Mouse (Mus musculus): ENCODE results near the gene Atp4b.

The Atp4b gene

DNA sequence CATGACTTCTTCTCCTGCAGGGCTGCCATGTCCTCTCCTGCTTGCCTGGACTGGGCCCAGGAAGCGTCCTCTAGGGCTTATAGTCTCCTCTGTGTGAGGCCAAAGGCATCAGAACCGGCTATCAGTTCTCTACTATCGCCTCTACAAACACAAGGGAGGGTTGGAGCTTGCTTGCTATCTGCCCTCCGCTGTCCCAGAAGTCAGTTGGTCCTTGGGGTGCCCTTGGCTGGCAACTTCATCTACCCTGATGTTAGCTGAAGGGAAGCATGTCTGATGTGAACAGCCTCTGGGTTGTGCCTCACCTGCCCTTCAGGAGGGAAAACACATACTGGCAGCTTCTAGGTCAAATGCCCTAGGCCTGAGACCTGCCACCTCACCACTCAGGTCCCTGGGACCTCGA, at the start of gene Atp4b:
Gene Atp4b, minus strand, starts transcription at position 101 of the 400 bp plus-strand sequence.
- DNase-seq, result no peak

DNA sequence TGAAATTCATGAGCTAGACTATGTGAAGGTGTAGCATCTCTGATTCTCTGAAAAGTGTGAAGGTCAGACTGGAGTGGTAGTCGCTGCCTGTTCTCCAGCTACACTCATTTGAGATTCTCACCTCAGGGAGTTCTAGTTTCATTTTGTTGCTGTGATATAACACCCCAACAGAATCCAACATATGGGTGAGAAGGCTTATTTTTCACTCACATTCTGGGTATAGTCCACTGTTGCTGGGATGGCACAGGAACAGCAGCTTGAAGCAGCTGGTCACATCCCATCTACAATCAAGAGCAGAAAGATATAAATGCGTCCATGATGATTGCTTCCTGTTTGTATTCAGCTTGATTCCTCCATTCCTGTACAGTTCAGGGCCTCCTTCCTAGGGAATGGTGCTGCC, 45.5 kb upstream of the Atp4b start:
- DNase-seq, result no peak

DNA sequence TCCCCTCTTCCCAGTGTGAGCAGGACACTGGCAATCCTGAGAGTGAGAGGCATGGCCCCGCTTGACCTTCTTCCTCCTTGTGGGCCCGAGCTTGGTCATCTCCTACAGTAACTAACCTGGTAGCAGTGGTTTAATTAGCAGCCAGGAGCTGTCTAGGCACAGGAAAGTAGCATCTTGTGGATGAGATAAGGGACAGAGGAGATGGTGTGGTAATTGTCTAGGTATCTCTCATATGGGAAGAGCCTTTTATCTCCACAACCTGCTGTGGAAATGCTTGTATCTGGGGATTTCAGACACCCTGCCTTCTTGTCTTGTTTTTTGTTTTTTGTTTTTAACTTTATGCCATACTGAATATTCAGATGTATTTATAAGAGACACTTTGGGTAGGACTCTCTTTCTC, 40.9 kb upstream of the Atp4b start:
- DNase-seq, result no peak

DNA sequence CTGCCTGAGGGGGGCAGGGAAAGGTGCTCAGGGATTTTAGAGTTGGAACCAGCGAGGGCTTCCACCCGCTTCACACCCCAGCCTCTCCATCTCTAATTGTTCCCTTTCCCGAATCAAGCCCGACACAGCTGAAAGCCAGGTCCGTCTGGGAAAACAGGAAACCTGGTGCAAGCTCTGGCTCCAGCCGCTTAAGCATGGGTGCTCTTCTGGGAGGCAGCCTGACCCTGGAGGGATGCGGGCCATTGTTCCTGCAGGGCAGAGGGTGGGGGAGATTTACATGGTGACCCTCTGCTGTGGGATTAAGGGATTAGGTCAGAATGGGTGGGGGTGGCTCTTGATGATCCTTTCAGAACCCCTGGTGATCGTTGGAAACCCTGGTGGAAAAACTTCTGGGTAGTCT, 39.4 kb upstream of the Atp4b start:
- DNase-seq, result no peak

DNA sequence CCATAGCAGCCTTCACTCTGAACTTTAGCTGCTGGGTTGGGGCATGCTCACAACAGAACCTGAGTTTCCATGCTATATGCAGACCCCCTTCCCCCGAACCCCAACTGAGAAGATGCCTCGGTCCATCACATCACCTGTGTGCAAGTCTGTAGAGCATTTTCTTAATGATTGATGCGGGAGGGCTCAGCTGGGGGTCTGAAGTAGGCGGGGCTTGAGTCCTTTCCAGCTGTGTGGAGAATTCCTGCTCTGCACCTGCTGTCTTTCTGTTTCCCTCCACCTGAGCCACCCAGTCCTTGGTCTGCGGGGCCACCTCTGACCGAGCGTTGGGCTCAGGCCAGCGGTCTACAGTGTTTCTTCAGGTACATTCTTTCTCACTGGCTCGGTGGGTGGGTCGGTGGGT, 38.3 kb upstream of the Atp4b start, which contains the start of gene Tmem255b:
Gene Tmem255b, plus strand, starts transcription at position 301 of the 400 bp plus-strand sequence.
- no peak for DNase-seq

DNA sequence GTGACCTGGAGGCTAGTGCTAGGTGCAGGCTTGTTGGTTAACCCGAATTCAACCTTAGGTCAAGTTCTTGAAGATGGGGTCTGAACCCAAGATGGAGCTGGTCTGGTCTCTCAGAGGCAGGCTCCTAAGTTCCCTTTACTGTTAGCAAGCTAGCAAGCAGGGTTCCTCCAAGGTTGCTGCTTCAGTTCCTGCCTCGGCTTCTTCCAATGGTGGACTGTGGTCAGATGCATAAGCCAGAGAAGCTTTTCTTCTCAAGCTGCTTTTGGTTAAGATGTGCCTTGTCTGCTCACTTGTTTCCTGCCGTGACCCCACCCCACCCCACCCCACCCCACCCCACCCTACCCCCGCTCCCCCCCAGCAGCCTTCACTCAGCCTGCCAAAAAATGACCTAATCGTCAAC, 36.5 kb upstream of the Atp4b start:
- no peak for DNase-seq

GRCm38 (mm10) chr8:13430866-13431265, 34.2 kb upstream of the Atp4b start:
- DNase-seq, result no peak

DNA sequence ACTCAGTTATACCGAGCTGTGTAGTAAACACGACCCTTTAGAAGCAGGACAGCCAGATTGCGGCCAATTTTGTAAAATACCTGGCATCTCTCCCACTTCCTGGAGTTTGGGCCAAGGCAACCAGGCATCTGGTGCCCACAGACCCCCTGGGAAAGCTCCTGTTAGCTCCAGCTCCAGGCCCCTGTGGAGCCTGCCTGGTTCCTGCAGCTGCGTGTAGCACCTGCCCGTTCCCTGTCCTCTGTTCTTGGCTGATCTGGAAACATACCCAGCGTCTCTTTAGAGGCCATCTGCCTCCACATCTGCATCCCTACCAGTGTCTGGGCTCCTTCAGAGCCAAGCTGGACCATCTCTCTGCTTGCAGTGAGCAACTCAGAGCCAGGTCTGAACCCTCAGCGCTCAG, 33.8 kb upstream of the Atp4b start:
- no peak for DNase-seq

DNA sequence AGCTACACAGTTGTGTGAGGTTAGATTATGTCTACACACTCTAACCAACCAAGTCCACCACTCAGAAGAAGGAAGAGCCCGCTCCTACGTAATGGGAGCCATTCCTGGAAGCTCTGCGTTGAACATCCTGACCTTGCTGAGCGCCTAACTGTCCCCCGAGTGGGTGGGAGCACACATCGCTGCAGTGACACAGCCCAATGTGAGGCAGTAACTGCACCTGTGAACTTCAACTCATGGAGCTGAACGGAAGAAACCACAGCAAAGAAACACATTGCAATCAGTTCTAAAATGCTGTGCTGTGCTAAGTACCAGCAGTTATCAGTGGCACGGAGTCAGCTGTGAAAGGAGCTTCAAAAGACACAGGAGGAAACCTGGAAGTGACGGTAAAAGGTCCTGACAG, 31.5 kb upstream of the Atp4b start:
- no peak for DNase-seq

DNA sequence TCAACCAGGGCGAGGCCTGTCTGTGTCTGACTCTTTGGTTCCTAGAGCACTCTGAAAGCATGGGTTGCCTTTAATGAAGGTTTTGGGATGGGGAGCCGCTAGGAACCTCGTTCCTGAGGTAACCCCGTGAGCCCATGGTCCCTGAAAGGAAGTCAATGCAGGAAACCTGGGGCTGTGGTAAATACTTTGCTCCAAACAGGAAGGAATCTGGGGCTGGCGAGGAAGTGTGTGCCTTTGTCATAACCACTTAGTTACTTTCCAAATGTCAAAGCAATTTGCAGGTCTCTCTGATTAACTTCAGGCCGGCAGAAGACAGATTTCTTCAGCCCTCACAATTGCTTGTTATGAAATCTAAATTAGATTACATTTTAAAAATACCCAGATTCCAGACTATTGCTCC, 30.7 kb upstream of the Atp4b start:
- DNase-seq, result peak; percentile 12 to 16

DNA sequence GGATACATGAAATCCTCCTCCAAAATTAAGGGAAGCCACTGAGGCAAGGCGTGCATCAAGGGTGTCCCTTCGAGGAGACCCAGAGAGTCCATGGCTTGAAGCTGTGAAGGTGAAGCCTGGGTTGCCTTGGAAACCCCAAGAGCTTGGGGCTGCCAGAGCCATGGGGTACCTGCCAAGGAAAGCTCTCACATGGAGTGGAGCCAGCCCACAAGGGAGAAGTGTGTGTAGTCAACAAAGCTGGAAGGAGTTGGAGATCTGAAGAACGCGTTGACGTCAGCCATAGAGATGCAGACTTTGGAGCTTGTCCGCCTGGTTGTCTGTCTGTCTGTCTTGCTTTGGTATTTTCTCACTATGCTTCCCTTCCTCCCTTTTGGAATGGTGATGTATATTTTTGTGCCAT, 24.3 kb upstream of the Atp4b start:
- no peak for DNase-seq

DNA sequence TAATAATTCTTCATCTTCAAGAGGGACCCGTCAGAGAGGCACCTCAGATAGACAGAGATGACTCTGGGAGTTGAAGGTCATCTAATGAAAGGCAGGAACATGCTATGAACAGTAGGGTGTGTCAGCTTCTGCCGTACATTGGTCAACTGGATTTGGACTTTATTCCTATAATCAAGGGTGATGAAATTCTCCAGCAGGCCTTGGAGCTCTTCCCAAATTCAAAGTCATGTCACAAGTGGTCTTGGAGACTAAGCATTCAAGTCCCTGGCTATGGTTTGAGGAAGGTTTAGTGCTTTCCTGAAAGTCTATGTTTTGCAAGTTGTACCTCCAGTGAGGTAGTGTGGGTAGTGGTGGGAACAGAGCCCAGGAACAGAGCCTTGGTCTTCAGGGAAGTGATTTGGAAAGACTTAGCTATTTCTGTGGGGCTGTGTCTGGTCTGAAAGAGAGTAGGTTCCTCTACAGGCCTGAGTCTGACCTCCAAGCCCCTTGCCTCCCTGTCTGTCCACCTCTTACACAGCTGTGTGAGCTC, 22.6 kb upstream of the Atp4b start:
- DNase-seq, result no peak

DNA sequence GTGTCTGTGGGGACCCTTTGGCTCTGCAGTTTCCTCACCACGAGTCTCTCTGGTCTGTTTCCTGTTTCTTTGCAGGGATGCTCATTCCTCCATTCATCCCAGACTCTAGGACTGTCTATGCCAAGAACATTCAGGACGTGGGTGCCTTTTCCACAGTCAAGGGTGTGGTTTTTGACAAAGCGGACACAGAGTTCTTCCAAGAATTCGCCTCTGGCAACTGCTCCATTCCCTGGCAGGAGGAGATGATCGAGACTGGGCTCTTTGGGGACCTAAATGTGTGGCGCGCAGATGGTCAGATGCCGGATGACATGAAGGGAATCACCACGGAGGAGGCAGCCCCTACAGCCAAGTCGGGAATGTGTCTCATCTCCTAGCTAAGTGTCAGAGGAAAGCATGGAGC, 19.3 kb upstream of the Atp4b start:
- no peak for DNase-seq

- DNase-seq, result no peak
Measured at GRCm38 (mm10) chr8:13413823-13414390, 17.3 kb upstream of the Atp4b start.

- DNase-seq, result peak; percentile 9 to 52
Measured at GRCm38 (mm10) chr8:13412891-13413558, 16.4 kb upstream of the Atp4b start.

DNA sequence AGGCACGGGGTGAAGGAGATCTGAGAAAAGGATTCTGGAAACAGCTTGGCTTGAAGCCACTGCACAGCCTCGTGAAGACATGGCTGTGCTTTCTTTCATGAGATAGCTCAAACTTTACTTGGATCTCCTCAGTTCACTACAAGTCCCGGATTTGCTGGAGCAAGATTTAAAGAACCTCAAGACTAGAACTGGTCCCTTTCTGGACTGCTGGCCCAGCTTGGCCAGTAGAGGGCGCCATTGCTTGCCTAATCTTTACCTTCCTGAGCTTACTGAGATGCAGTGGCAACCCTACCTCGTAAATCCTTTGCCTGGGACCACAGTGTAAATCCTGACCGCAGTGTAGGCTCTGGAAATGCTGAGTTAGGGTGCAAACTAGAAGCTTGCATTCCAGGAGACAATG, 15.0 kb upstream of the Atp4b start:
- DNase-seq, result peak; percentile 22 to 65

- no peak for DNase-seq
Measured at GRCm38 (mm10) chr8:13406011-13406410, 9.4 kb upstream of the Atp4b start.

DNA sequence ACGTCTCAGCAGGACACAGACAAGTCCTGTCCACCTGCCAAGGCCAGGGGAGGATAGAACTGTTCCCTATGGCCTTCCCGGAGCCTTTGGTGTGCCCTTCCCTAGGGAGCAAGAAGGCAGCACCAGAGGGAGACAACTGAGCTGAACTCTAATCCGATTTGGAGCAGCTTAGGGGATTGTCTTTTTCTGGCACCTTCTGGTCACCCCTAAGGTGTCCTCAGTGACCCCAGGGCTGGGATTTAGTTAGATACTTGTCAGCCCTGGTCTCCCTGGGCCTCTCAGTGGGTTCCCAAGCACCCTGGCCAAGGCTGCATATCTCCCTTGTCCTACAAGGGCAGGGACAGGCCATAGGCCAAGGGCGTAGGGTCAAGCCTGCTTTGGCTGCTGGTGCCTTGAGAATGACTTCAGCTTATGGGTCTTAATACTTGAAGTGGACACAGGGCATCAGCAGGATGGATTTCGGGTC, 8.1 kb upstream of the Atp4b start, which contains the start of gene Grk1:
Gene Grk1, plus strand, starts transcription at position 416 of the 466 bp plus-strand sequence.
- no peak for DNase-seq

GRCm38 (mm10) chr8:13403517-13403916, 6.9 kb upstream of the Atp4b start:
- DNase-seq, result no peak

- DNase-seq, result no peak
Measured at GRCm38 (mm10) chr8:13393869-13394268, 2.8 kb downstream of the Atp4b start.

DNA sequence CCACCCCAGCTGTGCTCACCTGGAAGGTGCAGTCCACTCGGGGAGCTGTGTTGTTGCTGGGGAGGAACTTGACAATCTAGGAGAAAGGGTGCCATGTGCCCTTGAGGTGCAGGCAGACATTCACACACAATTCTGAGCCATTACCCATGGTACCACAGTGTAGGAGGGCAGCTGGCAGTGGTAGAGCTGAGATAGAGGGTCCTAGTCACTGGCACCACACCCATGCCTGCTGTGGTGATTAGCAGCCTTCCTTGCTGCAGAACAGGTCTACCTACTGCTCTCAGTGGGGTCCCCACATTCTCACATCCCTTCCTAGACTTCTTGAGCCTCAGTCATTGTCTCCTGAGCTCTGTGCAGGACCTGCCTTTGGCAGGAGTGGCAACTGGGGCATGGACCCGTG, 7.9 kb downstream of the Atp4b start:
- no peak for DNase-seq

DNA sequence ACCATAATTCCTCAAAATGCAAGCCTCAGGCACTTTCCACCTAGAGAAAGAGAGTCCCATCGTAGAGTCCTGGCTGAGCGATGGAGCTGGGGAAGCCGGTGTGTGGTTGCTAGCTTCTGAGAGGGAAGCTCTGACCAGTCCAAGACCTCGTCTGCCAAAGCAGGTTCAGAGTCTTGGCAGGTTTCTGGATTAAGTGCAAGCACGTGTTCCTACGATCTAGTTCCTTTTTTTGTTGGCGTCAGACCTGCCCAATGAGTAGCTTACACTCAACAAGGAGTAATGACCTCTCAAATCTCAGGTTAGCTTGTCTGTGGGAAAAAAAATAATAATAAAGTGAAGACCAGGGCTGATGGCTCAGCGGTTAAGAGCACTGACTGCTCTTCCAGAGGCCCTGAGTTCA, 8.9 kb downstream of the Atp4b start:
- no peak for DNase-seq

DNA sequence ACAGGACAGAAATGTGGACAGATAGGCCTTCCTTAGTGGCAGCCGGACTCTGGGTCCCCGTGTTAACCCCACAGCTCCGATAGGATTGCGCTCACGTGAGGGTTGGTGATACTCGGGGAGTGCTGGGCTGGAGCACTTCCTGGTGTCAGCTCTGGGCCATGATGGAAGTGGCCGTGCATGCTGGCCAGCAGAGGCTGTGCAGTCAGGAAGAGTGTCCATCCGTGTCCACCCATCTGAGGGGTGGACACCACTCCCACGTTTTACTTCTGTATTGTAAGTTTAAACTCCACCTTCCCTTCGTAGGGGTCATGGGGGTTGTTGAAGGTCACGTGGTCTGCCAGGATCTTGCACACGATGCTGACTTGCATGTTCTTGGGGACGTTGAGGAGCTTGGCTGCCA, 10.3 kb downstream of the Atp4b start:
- no peak for DNase-seq

DNA sequence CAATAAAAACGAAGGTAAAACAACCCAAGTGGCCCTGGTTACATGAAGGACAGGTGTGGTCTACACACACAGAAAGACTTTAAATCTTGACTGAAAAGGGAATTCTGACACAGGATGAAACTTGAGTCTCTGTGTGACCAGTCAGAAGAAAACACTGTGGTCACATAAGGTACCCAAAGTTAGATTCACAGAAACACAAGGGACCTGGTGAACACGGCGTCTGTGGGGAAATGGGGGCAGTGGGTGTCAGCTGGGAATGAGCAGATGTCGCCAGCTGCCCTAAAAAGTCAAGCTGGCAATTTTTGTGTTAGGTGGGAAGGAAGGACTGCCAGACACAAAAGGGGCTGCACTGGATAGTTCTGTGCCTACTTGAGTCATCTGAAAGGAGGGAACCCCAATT, 13.6 kb downstream of the Atp4b start:
- DNase-seq, result no peak

DNA sequence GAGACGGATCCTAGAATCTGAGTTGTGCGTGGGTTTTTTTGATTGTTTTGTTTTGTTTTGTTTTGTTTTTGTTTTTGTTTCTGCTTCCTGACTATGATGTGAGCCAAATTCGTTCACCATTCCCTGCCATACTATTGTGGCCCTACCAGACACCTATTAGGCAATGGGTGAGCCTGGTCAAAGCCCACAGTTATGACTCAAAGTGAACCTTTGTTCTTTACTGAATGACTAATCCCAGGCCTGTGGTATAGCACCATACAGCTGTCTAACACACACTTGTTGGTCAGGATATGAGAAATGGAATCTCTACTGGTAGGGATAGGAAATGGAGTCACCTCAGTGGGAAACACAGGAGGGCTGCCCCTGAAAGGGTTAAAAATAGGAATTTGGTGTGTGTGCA, 14.1 kb downstream of the Atp4b start:
- no peak for DNase-seq
